Mouse (Mus musculus) limb, embryonic 12.5 days (tissue): ENCODE measurements around the gene Hadha. TPM values are rescaled to one million over a fixed set of nuclear protein-coding genes. Genes with fewer than 3 reads are reported as not detected.

Source experiments
- ATAC-seq: fragments of 200-750 bp; cut with Nextera tagmentation; 2 replicates; pipeline ENCODE4 v1.8.0; 2017; ENCODE audit warnings: low read depth, moderate TSS enrichment; ENCODE audit not compliant: insufficient number of reproducible peaks, insufficient read depth, low FRiP score, low TSS enrichment
- H3K27ac ChIP-seq: fragments of 300-500 bp; sonication (generic); 2 replicates; pipeline ENCODE4 v1.5.1; 2016; ENCODE audit warnings: mild to moderate bottlenecking, moderate library complexity
- H3K27me3 ChIP-seq: fragments of 300-500 bp; sonication (generic); 2 replicates; pipeline ENCODE4 v1.6.1; 2016; ENCODE audit warnings: mild to moderate bottlenecking, moderate library complexity
- H3K36me3 ChIP-seq: fragments of 300-500 bp; sonication (generic); 2 replicates; pipeline ENCODE4 v1.6.1; 2016; ENCODE audit warnings: mild to moderate bottlenecking, moderate library complexity
- H3K4me1 ChIP-seq: fragments of 300-500 bp; sonication (generic); replicated peaks from 2 replicates; pipeline ENCODE4 v1.6.1; 2016
- H3K4me2 ChIP-seq: fragments of 300-500 bp; sonication (generic); 2 replicates; pipeline ENCODE4 v1.6.1; 2016; ENCODE audit warnings: mild to moderate bottlenecking, moderate library complexity
- H3K4me3 ChIP-seq: fragments of 300-500 bp; sonication (generic); replicated peaks from 2 replicates; pipeline ENCODE4 v1.5.1; 2016; ENCODE audit warnings: mild to moderate bottlenecking
- H3K9ac ChIP-seq: fragments of 300-500 bp; sonication (generic); replicated peaks from 2 replicates; pipeline ENCODE4 v1.6.1; 2016; ENCODE audit warnings: mild to moderate bottlenecking, moderate library complexity
- H3K9me3 ChIP-seq: fragments of 300-500 bp; sonication (generic); 2 replicates; pipeline ENCODE4 v1.6.1; 2016; ENCODE audit warnings: mild to moderate bottlenecking, moderate library complexity
- WGBS: fragments of 180-500 bp; shearing (Covaris S2); methylation state at CpG from one replicate; pipeline ENCODE4 v1.1.7; 2016; 5-methylcytosine and 5-hydroxymethylcytosine counted together
- microRNA counts: library from miRNA; unstranded; fragments of <30 nt; microRNA quantifications from one replicate; lab custom pipeline; 2017
- microRNA-seq: library from miRNA; unstranded; fragments of <30 nt; microRNA quantifications from one replicate; pipeline ENCODE4, GENCODE M21; 2017
- polyA plus RNA-seq: library from polyadenylated mRNA; unstranded; fragments of >200 nt; fragmentation: Nextera tagmentation; extraction: Ambion mirVana; gene quantifications from 2 replicates; pipeline ENCODE4 v1.2.1, GENCODE M21; 2016

Hadha gene
- polyA plus RNA-seq, 1 experiment from 2014 or later: 119 TPM

GRCm38 (mm10) chr5:30103340-30103739, 51.6 kb downstream of the Hadha start:
- peaks cover 61% of the 10 kb centered on the region for H3K27me3 ChIP-seq
- H3K27ac ChIP-seq: no peak overlapping the region
- ATAC-seq: no peak
- 0 out of 2 replicates have a peak, but pooled peaks cover 3% of the 10 kb centered on the region for H3K9me3 ChIP-seq
- no peak overlapping the region for H3K4me2 ChIP-seq
- peaks cover 35% of the 10 kb centered on the region for H3K4me1 ChIP-seq
- WGBS: 81% methylated on average over 3 of the region's 3 CpGs
- H3K36me3 ChIP-seq: no peaks in the 10 kb centered on the region
- H3K4me3 ChIP-seq: no peak overlapping the region
- H3K9ac ChIP-seq: no peak overlapping the region

- Histone ChIP-seq H3K4me1 (no peaks in the 10 kb centered on the region), H3K4me3 (no peak overlapping the region), H3K9ac (no peak overlapping the region), H3K27ac (no peak overlapping the region), H3K27me3 (peaks cover 14% of the 10 kb centered on the region), H3K9me3 (0 out of 2 replicates have a peak, but pooled peaks cover 3% of the 10 kb centered on the region), H3K4me2 (no peak overlapping the region), H3K36me3 (no peaks in the 10 kb centered on the region)
- WGBS: 84% methylated on average over 1 of the region's 1 CpGs
- no peak for ATAC-seq
Observed at GRCm38 (mm10) chr5:30098260-30098659, 56.7 kb downstream of the Hadha start.

- ATAC-seq: no peak
- Histone ChIP-seq H3K4me3 (no peak overlapping the region), H3K9me3 (no peaks in the 10 kb centered on the region), H3K27me3 (0 out of 2 replicates have a peak, but pooled peaks cover 3% of the 10 kb centered on the region), H3K27ac (no peak overlapping the region), H3K9ac (no peak overlapping the region), H3K36me3 (no peaks in the 10 kb centered on the region), H3K4me2 (no peak overlapping the region), H3K4me1 (no peaks in the 10 kb centered on the region)
- WGBS: 57% methylated on average over 6 of the region's 6 CpGs
Observed at GRCm38 (mm10) chr5:30095731-30096130, 59.2 kb downstream of the Hadha start.

GRCm38 (mm10) chr5:30094399-30094798, 60.6 kb downstream of the Hadha start:
- H3K9me3 ChIP-seq: no peaks in the 10 kb centered on the region
- no peak overlapping the region for H3K4me2 ChIP-seq
- no peak overlapping the region for H3K27ac ChIP-seq
- H3K36me3 ChIP-seq: no peaks in the 10 kb centered on the region
- no peak overlapping the region for H3K9ac ChIP-seq
- 66% methylated on average over 2 of the region's 2 CpGs for WGBS
- no peaks in the 10 kb centered on the region for H3K4me1 ChIP-seq
- H3K27me3 ChIP-seq: 0 out of 2 replicates have a peak, but pooled peaks cover 3% of the 10 kb centered on the region
- no peak for ATAC-seq
- H3K4me3 ChIP-seq: no peak overlapping the region

GRCm38 (mm10) chr5:30092701-30093100, 62.3 kb downstream of the Hadha start:
- Histone ChIP-seq H3K36me3 (no peaks in the 10 kb centered on the region), H3K9me3 (no peaks in the 10 kb centered on the region), H3K4me1 (no peaks in the 10 kb centered on the region), H3K27me3 (0 out of 2 replicates have a peak, but pooled peaks cover under 1% of the 10 kb centered on the region), H3K27ac (no peak overlapping the region), H3K9ac (no peak overlapping the region), H3K4me3 (no peak overlapping the region), H3K4me2 (0 out of 2 replicates have a peak overlapping the region, but pooled peaks have one; percentile 9)
- 50% methylated on average over 13 of the region's 13 CpGs for WGBS
- ATAC-seq: no peak

- H3K4me1 ChIP-seq: peaks cover 8% of the 10 kb centered on the region
- H3K27ac ChIP-seq: peak within 1 kb of the TSS; percentile 91
- H3K9me3 ChIP-seq: no peaks in the 10 kb centered on the region
- no peaks in the 10 kb centered on the region for H3K27me3 ChIP-seq
- 2% methylated on average over 45 of the region's 45 CpGs for WGBS
- H3K4me3 ChIP-seq: peak within 1 kb of the TSS; percentile 80
- peaks cover 34% of the 10 kb centered on the region for H3K36me3 ChIP-seq
- ATAC-seq: peak; percentile 87
- peak within 1 kb of the TSS; percentile 82 for H3K9ac ChIP-seq
- peak within 1 kb of the TSS; percentile 72 for H3K4me2 ChIP-seq
Observed at GRCm38 (mm10) chr5:30072825-30073821, 81.8 kb downstream of the Hadha start, which contains the start of gene Tyms. Gene Tyms (minus strand): TSS chr5:30073617.

GRCm38 (mm10) chr5:30072377-30072776, 82.6 kb downstream of the Hadha start:
- WGBS: 38% methylated on average over 3 of the region's 3 CpGs
- peaks cover 8% of the 10 kb centered on the region for H3K4me1 ChIP-seq
- H3K27ac ChIP-seq: no peak overlapping the region
- peak overlapping the region; percentile 80 for H3K4me3 ChIP-seq
- ATAC-seq: peak; percentile 67; the same call in 1 of the 2 replicates
- H3K9ac ChIP-seq: peak overlapping the region; percentile 82
- H3K27me3 ChIP-seq: no peaks in the 10 kb centered on the region
- H3K4me2 ChIP-seq: peak overlapping the region; percentile 72
- H3K36me3 ChIP-seq: peaks cover 42% of the 10 kb centered on the region
- no peaks in the 10 kb centered on the region for H3K9me3 ChIP-seq

GRCm38 (mm10) chr5:30071677-30072076, 83.3 kb downstream of the Hadha start:
- no peak overlapping the region for H3K27ac ChIP-seq
- WGBS: 82% methylated on average over 6 of the region's 6 CpGs
- H3K4me3 ChIP-seq: peak overlapping the region; percentile 80
- H3K9ac ChIP-seq: no peak overlapping the region
- H3K27me3 ChIP-seq: no peaks in the 10 kb centered on the region
- H3K4me2 ChIP-seq: peak overlapping the region; percentile 72
- no peak for ATAC-seq
- H3K9me3 ChIP-seq: no peaks in the 10 kb centered on the region
- peaks cover 8% of the 10 kb centered on the region for H3K4me1 ChIP-seq
- H3K36me3 ChIP-seq: peaks cover 49% of the 10 kb centered on the region

MicroRNAs encoded within 50 kb of the gene (microRNA counts, 519-probe panel; counts per million panel counts)
- 4,782 counts per million, percentile 42 among the panel's probes with 10 or more counts for microRNA mmu-miR-1960 (lab: Ali Mortazavi, UCI)

Small RNA genes lying within 50 kb of the gene (microRNA-seq; reads per million reads assigned to microRNA genes)
- gene Mir1960: not detected

Other genes starting within 250 kb of the Hadha start
- not detected in 2 replicates for gene Il6, start 142.0 kb downstream of the Hadha start, polyA plus RNA-seq
- 346 and 354 TPM in 2 replicates for gene Tyms, start 81.5 kb downstream of the Hadha start, polyA plus RNA-seq
- 0.70 and 0.76 TPM in 2 replicates for gene Garem2, start 50.0 kb downstream of the Hadha start, polyA plus RNA-seq
- not detected in 2 replicates for gene 3110082J24Rik, start 49.1 kb downstream of the Hadha start, polyA plus RNA-seq
- gene Hadhb, start 86 bp upstream of the Hadha start, polyA plus RNA-seq: 118 and 124 TPM in 2 replicates
- not detected in 2 replicates for gene Adgrf3, start 50.6 kb upstream of the Hadha start, polyA plus RNA-seq
- 20.0 and 22.0 TPM in 2 replicates for gene Selenoi, start 77.4 kb upstream of the Hadha start, polyA plus RNA-seq
- 0.14 and 0.26 TPM in 2 replicates for gene Drc1, start 126.2 kb upstream of the Hadha start, polyA plus RNA-seq